Mouse (Mus musculus): ENCODE measurements around the gene Nudt17. TPM values are rescaled to one million over a fixed set of nuclear protein-coding genes. Genes with fewer than 3 reads are reported as not detected.

Gene Nudt17
- 0.64 TPM for polyA plus RNA-seq (2017; shearing (Covaris generic))

GRCm38 (mm10) chr3:96707903-96708683 is at the start of gene Nudt17:
Gene Nudt17 (minus strand): TSS chr3:96708562.

GRCm38 (mm10) chr3:96727343-96727827 is 19.0 kb upstream of the Nudt17 start, which contains the start of the genes Polr3c and Rnf115:
Gene Polr3c (minus strand): TSS chr3:96727628.
Gene Rnf115 (plus strand): TSS chr3:96727664.

GRCm38 (mm10) chr3:96696198-96696765 is 12.1 kb downstream of the Nudt17 start, which contains the start of gene Pias3:
Gene Pias3 (plus strand): TSS chr3:96696384.

GRCm38 (mm10) chr3:96669727-96670468 is 38.5 kb downstream of the Nudt17 start, which contains the start of gene Ankrd35:
Gene Ankrd35 (plus strand): TSS chr3:96670131.

Other genes with a start within 250 kb of the Nudt17 start
- not detected for gene Hfe2, start 183.4 kb downstream of the Nudt17 start, polyA plus RNA-seq (2017; shearing (Covaris generic))
- 950 TPM for gene Txnip, start 150.6 kb downstream of the Nudt17 start, polyA plus RNA-seq (2017; shearing (Covaris generic))
- gene Gm16253, start 131.6 kb downstream of the Nudt17 start, polyA plus RNA-seq (2017; shearing (Covaris generic)), result 1.3 TPM
- 22.8 TPM for gene Polr3gl, start 114.4 kb downstream of the Nudt17 start, polyA plus RNA-seq (2017; shearing (Covaris generic))
- gene Ankrd34a, start 111.9 kb downstream of the Nudt17 start, polyA plus RNA-seq (2017; shearing (Covaris generic)), result 0.17 TPM
- 0.26 TPM for gene Lix1l, start 107.4 kb downstream of the Nudt17 start, polyA plus RNA-seq (2017; shearing (Covaris generic))
- gene Rbm8a, start 78.6 kb downstream of the Nudt17 start, polyA plus RNA-seq (2017; shearing (Covaris generic)), result 270 TPM
- 67.2 TPM for gene Pex11b, start 73.2 kb downstream of the Nudt17 start, polyA plus RNA-seq (2017; shearing (Covaris generic))
- not detected for gene Gm42957, start 73.1 kb downstream of the Nudt17 start, polyA plus RNA-seq (2017; shearing (Covaris generic))
- 0.28 TPM for gene Itga10, start 63.0 kb downstream of the Nudt17 start, polyA plus RNA-seq (2017; shearing (Covaris generic))
- gene Ankrd35, start 38.4 kb downstream of the Nudt17 start, polyA plus RNA-seq (2017; shearing (Covaris generic)), result 0.09 TPM
- gene Pias3, start 12.2 kb downstream of the Nudt17 start, polyA plus RNA-seq (2017; shearing (Covaris generic)), result 22.6 TPM
- gene Polr3c, start 19.1 kb upstream of the Nudt17 start, polyA plus RNA-seq (2017; shearing (Covaris generic)), result 75.2 TPM
- 52.1 TPM for gene Rnf115, start 19.1 kb upstream of the Nudt17 start, polyA plus RNA-seq (2017; shearing (Covaris generic))
- 0.24 TPM for gene Pdzk1, start 120.7 kb upstream of the Nudt17 start, polyA plus RNA-seq (2017; shearing (Covaris generic))
- gene Cd160, start 120.8 kb upstream of the Nudt17 start, polyA plus RNA-seq (2017; shearing (Covaris generic)), result 23.3 TPM
- 0.20 TPM for gene Gja5, start 196.1 kb upstream of the Nudt17 start, polyA plus RNA-seq (2017; shearing (Covaris generic))
- 33.4 TPM for gene Gpr89, start 196.8 kb upstream of the Nudt17 start, polyA plus RNA-seq (2017; shearing (Covaris generic))
- gene Gja8, start 217.5 kb upstream of the Nudt17 start, polyA plus RNA-seq (2017; shearing (Covaris generic)), result not detected